Mouse (Mus musculus) ovary, postnatal 10 days (tissue): Measurements from ENCODE around the gene Baiap2.

Experiments used
- DNase-seq: peaks from one replicate; pipeline ENCODE4 v3.0.0; 2022; ENCODE audit warnings: low spot score

Gene Baiap2

DNA sequence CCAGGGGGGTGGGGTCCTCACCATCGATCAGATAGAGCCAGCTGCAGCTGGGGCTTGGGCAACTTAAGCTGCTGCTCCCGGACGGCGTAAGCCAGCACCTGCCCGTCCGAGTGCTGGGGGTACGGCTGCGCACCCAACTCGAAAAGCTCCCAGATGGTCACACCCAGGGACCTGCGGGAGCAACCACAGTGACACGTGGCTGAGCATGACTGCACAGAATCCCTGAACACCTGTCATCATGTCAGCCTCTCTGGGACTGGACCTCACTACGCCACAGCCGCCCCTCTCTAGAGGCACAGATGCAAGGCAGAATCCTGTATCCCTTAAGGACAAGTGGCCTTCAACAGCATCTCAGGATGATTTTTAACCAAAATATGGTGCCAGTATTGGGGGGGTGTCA is 70.1 kb downstream of the Baiap2 start:
- no peak for DNase-seq

DNA sequence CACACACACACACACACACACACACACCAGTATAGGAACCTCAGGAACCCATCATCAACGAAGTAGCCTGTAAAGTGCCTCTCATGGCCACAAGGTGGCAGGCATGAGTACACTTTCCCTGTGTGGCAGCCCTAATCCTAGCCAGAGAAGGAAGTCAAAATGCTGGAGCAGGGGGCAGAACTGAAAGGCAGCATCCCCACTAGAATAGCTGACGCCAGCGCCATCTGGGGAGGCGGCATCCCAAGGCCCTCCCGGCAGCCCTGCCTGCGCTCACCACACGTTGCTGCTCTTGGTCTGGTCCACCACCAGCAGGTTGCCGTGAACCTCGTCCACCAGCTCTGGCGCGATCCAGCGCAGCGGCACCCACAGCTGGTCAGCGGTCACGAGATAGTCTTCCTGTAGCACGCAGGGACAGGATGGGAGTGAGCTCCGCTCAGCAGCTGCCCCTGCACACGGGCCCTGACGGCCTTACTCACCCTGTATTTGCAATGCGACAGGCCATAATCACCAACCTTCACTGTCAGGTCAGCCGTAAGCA is 70.7 kb downstream of the Baiap2 start:
- no peak for DNase-seq

DNA sequence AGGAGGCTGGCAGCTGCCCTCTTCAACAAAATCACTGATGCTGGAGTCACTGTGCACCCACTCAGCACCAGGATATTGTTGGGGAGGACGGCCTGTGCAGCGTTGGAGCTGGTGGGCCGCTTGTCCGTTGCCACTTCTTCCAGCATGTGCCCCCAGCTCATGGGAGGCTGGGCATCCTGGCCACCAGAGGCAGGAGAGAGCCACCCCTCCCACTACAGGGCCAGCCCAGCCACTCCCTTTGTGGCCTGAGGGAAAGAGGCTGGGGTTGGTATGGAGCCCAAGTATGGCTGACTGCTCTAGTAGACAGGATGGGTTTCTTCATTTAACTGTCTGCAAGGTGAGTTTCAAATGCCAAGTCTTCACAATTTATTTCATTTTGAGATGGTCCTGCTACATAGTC is 72.2 kb downstream of the Baiap2 start:
- DNase-seq, result no peak

DNA sequence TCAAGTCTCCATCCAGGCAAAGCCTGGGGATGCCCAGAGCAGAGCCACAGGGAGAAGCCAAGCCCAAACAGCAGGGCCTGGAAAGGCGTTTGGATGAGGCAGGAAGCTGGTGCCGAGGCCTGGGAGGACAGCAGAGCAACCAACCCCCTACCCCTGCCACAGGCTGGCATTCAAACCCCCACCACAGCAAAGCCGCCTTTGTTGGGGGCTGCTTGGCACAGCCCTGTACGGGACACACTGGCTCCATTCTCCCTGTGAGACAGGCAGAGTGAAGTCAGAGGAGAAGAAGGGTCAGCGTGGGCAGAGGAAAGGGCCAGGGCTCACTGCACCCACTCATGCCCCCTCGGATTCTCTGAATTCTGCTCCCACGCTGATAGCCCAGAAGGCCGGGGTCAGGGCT is 74.4 kb downstream of the Baiap2 start:
- DNase-seq, result no peak

DNA sequence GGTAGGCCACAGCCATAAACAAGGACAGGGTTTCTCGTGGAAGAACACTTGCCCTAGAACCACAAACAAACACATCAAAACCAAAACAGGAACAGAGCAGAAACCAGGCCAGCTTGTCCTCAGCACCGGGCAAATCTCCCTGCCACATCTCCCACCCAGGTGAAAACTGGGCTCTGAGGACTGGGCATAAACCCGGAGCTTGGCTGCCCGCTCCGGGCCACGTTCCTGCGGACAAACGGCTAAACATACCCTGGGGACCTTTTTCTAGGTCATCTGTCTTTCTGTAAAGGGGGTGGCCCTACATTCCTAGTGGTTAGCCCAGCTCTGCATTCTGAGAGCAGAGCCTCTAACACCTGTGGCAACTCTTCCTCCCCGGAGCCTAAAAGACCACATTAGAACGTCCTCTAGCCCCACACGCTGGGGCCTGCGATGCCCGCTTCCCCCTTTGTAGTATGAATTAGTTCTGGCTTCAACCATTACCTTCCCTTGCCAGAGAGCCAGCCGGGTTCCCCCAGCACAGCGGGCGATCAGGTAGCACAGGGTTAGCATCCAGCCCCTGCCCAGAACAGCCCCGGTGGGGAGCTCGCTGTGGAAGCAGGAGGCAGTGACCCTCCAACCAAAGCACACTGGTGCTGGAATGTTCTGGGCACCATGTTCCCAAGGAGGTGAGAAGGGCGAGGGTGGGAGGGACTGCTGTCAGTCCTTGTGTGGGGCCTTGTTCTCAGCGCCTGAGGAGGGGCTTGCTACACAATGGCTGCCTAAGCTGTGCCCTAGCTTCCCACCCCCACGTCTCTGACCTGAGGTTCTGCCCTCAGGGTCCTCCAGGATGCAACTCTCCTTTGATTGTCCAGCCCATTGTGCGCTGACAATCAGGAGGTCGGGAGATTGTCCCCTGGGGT is 77.2 kb downstream of the Baiap2 start:
- DNase-seq, result no peak

DNA sequence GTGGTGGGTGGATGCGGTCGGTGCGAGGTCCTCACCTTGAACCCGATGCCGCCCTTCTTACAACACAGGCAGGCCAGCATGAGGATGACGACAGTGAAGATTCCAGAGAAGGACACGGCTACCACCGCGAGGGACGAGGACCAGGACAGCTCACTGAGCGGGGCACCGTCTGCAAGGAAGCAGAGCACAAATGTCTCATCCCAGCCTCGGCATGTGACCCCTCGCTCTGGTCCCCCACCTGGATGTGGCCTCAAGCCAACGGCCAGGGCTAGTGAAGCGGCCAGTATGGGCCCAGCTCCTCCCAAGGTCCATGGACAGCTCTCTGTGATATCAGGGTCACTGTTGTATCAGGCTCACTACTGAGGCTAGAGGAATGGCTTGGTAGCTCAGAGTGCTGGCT is 78.8 kb downstream of the Baiap2 start:
- DNase-seq, result no peak

DNA sequence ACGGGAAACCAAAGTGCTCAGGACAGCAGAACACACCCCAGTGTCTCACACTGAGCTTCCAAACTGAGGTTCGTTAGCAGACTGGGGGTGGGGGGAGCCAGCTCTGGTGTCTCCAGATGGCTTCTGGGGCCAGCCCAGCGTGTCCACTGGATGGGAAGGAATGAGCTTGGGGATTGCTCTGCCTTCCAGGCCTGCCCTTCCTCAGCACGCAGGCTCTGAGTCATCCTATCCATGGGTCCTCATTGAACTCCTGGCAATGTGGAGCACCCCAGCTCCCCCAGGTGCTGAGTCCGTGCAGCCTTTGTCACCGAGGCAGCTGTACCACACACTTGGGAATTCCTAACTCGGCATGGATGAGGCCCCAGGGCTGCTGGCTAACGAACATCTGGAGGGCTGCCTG is 79.7 kb downstream of the Baiap2 start:
- DNase-seq, result no peak

DNA sequence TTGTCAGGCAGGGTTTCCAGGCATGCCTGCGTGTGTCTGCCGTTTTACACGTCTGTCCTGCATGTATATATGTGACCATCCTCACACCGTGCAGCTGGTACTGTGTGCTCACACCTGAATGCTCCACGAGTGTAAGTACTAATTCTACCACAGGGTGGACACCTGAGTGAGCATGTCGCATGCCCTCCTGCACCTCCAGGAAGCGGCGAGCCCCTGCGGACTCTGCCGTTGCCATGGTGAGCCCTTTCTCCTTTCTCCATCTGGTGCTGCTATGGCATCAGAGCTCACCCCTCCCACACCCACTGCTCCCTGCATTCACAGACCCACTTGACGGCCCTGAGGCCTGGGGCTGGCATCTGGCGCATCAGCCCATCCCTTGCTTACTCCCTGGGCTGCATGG is 80.3 kb downstream of the Baiap2 start:
- DNase-seq, result no peak

DNA sequence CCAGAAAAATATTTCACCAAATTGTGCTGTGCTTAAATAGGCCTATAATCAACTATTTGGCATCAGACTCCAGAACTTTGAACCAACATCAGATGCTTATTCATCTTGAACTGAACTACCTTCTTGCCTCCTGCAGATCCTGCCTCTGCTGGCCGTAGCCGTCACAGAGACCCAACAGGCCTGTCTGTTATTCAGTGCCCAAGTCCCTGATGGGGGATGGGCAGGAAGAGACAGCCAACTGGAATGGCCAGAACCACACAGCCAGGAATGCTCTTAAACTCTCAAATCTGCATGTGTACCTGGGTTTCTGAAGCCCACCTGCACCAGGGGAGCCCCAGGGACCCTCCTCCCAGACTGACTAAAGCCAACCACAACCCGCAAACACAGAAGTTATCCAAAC is 84.4 kb downstream of the Baiap2 start:
- no peak for DNase-seq

DNA sequence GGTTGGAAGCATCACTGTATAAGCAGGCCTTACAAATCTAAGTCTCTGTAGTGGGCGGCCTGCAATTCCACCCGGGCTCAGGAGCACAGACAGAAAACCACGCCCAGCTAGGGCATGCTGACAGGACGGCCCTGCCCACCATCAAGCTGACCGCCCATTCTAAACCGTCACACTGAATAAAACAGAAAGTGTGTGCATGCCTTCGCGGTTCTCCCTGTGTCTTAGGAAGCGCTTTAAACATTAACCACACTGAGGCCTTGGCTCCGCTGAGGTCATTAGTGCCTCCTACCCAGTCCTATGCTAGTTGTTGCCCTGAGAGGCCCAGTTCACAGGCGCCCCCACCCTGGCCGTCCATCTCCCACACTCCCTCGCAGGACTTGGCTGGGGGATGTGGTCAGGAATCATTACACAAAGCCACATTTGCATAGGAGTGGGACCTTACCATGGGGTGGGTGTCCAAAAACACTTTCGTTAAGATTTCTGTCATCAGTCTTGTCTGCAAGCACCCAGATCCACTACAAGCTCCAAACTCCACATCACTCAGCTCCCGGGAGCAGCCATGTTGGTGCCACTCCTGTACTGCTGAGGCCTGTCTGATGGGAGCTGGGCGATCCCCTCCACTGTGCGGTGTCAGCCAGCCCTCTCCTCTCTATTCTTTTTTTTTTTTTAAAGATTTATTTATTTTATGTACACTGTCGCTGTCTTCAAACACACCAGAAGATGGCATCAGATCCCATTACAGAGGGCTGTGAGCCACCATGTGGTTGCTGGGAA is 85.9 kb downstream of the Baiap2 start:
- DNase-seq, result no peak

DNA sequence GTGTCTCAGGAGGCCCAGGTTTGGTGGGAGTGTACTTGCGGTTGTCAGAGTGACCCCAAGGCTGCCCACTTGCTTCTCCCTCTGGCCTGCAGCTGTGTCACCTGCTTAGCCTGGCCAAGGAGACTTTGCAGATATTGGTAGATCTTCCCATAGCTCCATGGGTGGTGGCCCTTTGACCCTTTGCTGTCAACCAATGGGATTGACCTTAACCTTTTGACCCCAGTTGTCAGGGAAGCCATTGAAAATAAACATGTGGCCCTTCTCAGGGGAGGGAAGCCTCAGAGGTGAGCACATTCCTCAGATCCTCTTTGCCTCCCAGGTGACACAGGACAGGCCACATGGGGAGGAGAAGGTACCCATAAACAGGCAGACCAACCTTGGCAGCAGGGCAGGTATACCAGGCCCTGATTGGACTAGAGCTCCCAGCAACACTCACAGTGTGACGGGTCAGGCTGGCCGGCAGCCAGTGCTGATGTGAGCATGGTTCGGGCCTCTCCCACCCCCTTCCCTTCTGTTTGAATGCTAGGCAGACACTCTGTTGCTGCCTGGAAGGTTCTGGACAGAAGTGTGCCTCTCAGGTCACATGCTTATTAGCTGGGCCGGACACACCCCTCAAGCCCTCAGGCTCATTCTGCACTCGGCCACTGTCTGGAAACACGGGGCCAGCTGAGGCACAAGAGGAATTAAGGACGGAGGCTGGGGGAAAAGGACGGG is 87.0 kb downstream of the Baiap2 start:
- DNase-seq, result no peak

DNA sequence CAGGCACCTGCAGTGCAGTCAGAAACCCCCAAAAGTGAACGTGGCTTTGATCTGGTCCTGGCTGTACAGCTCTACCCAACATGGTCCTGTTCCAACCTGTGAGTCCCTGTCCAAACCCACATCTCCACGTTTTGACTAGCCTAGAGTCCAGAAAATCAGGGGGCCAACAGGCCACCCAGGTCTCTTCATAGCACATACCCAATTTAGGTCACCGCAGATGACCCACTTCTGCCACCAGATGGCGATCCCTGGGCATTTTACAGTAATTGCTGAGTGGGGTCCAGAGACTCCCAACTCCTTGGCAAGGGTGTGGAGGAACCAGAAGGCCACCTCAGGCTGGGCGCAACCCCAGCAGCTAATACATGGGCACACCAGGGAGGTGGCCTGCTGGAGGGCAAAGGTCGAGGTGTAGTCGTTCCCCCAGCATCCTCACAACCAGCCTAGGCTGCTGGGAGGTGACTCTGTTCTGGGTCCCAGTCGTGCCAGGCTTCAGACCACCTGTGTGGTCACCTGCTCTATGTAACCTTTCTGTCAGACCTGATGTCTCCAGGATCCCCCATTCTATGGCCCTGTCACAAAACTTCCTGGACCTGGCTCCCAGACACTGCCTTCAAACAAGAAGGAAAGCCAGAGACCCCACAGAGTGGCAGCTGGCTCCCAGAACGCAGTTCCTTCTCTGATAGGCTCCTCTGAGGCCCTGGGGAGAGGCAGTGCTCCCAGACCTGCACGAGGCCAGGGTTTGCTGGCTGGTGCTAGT is 87.8 kb downstream of the Baiap2 start:
- no peak for DNase-seq

DNA sequence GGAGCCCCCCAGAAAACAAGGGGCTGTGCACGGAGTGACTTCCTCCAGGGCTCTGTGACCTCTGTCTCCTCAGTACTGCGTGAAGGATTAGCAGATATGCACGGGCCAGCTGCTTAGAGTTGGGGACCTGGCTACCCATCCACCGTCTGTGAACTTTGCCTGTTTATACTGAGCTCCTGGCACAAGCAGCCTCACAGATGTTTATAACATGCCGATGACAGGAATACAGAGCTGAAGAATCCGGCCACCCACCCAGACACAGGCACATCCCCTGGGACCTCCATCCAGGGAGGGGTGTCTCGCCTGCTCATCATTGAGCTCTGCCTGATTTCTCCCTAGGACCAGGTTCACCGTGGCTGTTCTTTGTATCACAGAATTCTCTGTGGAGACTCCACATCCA is 89.5 kb downstream of the Baiap2 start:
- DNase-seq, result no peak

DNA sequence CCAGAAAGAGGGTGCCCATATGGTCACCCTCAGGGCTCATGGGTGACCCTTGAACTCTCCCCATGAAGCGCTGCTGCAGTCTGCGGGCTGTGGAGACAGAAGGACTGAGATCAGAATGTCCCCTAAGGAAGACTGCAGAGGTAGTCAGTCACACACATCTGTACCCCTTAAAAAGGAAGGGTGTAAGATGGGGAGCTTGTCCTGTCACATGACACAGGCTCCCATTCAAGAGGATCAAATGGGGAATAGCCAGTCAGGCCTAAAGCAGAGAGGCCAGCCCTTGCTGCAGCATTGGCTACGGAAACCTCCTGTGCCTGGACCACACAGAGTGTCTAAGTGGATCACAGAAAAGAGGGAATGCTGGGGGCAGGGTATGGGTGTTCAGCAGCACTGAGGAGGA is 90.9 kb downstream of the Baiap2 start:
- DNase-seq, result no peak

DNA sequence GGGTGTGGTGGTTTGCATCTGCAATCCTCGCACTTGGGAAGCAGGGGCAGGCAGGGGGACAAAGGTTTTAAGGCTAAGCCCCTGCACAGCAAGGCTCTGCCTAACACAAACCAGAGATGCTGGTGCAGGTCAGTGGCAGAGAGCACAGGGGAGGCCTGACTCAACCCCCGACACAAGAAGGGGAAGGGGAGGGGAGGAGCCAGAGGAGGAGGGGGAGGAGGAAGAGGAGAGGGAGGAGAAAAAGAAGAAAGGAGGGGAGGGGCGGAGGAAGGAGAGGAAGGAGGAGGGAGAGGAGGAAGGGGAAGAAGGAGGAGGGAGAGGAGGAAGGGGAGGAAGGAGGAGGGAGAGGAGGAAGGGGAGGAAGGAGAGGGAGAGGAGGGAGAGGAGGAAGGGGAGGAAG is 91.7 kb downstream of the Baiap2 start:
- DNase-seq, result no peak

DNA sequence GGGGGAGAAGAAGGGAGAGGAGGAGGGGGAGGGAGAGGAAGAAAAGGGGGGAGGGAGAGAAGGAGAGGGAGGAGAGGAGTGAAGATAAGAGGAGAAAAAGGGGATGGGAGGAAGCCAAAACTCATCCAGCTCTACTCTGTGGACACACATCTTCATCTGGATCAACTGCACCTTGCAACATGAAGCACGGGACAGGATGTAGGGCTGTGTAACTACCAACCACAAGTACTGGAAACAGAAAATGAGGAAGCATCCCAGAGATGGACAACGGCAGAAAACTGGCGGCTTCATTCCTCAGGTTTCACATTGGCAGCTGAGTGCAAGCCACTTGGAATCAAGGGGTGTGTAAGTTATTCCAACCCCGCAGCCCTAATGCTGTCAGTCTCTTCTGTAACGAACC is 92.2 kb downstream of the Baiap2 start:
- no peak for DNase-seq

DNA sequence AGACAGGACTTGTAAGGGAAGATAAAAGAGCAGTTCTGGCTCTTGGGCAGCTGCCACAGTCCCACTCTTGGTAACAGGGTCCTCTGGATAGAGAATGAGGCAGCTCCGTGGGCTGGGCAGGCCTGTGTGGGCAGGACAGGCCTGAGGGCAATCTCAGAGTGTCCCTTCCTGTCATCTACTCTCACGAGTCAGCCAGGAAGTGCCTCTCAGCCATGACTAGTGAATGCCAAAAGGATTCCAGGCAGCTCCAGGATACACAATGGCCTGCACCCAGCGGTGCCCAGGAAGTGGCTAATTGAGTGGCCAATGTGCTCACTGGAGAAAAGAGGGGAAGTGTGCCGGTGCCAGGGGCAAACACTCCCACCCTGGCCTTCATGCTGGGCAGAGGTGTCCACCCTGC is 97.0 kb downstream of the Baiap2 start:
- DNase-seq, result no peak

DNA sequence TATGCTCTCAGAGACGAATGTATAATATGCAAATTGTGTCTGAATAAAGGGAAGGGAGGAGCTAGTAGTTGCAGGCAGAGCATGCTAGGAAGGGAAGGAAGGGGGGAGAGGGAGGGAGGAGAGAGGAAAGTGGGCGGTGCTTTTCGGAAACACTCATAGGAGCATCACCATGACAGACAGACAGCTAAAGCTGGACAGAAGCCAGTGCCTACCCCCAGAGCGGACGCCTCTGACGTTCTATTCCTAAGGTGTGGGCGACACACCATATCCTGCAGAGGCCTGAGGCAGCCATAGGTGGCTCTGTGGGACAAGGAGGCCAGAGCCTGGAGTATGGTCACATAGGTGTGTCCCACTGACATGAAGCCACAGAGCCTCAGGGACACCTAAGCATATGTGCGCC is 97.9 kb downstream of the Baiap2 start:
- DNase-seq, result no peak

DNA sequence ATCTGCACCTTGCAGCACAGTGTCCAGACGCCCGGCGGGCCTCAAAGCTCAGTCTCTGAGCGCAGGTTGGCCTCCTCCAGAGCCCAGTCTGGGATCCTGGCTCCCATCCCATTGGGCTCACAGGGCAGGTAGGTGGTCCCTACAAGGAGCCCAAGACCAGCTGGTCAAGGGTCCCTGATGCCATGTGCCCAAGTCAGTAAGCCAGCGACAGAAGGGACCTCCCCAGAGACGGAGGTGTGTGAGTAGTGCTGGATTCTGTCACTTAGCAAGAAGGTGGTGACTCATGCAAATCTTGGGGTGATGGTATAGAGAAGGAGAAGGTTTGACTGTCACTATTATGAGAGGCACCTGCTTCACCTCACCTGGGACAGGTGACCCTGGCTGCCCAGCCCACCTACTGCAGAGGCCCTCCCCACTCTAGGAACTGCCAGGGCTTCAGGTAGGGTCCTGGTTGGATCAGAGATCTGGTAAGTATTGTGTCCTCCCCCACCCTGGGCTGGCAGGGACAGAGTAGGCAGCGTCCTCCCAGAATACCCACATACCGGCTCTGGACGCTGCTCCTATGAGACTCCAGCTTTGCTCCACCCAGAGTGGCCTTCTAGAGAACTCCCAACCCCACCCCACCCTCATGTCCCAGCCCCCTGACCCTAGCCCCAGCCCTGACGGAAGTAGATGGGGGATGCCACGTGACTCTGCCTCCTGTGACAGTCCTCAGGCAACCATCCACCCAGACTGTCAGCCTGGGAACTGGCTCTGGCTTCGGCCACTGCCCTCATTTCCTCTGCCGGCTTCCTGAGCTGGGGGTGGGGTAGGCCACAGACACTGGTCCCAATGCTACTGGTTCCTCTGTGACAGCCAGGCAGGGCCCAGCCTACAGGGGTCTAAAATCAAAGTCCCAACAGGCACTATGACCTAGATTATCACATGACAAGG is 98.9 kb downstream of the Baiap2 start:
- DNase-seq, result no peak

DNA sequence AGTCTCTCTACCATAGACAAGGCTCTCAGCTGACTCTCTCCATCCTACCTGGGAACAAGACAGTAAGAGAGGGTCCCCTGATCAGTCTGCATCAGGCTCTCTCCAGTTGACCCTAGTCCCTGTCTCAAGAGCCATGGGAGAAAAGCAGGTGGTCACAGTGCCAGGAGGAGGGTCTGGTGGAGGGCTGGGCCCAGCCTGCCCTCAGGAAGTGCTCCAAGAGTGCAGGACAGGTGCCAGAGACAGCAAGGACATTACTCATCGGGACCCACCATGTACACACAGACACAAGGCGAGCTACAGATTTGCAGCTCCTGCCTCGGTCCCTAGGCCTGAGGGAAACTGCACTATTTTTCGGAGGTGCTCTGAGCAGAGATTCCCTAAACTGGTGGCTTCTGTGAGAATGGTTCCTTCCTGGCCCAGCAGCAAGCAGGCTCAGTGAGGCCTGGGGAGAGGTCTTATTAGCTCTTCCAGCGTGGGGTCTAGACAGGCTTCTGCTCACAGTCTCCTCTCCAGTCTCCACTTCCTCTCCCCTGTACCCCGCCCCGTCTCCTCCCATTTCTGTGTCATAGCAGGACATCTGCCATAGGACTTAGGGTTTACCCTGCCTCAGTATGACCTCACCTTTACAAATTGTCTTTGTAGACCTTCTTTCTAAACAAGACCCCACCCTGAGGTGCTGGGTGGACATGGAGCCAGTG is 99.7 kb downstream of the Baiap2 start:
- DNase-seq, result no peak
